15 mouse cellular contexts compared by ENCODE assay signal in the genomic region with DNA sequence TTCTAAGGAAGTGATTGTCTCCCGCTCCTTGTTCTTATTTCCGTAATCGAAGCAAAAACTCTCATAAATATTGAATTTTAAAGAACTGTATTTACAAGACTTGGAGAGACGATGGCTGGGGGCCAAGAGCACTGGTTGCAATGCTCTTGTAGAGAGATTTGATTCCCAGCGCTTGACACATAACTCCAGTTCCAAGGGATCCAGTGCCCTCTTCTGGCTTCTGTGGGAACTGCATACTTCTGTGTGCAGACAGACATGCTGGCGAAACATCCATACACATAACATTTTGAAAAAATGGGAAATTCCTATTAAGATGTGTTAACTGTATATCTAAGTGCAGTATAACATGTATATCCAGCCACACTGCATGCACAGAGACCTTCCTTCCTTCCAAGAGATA.
DNase-seq lines count a peak whose midpoint lies in the region; ATAC-seq and TF ChIP-seq lines count a peak whose summit lies in the region.
"Had no signal": no experiment of that assay in that cellular context is flagged by ENCODE, and none has a peak within 500 bp of the region (broad histone marks: within the 10 kb centered on the region; RNA-seq: fewer than 3 reads in every experiment).

No protein-coding gene starts in this region.

- peak; percentile 24 for DNase-seq in embryo, embryonic 10 days (ENCODE audit: low spot score)
- DNase-seq in embryo, embryonic 11 days, result no peak
- peak; percentile 21 for DNase-seq in kidney, postnatal 10 days
- no peak for DNase-seq in kidney, adult 11 months
- DNase-seq in midbrain, postnatal 0 days (ENCODE audit: low spot score), result no peak
- DNase-seq in retina, postnatal 1 day, result peak; percentile 15
- DNase-seq in midbrain, embryonic 14.5 days, result no peak
- DNase-seq: layer of hippocampus, adult 9-11 months; thymus, postnatal 4 days had no signal

- H3K4me2 ChIP-seq in midbrain, postnatal 0 days (ENCODE audit: low read depth, low read length, poor library complexity, severe bottlenecking), result no peak overlapping the region
- H3K4me2 ChIP-seq in midbrain, embryonic 13.5 days (replicated peaks), result no peak overlapping the region
- H3K4me2 ChIP-seq in midbrain, embryonic 14.5 days (ENCODE audit: low read length), result no peak overlapping the region
- H3K4me2 ChIP-seq: embryonic facial prominence, embryonic 12.5 days; heart, embryonic 12.5 days; liver, embryonic 11.5 days; midbrain, embryonic 12.5 days had no signal

- H3K27ac ChIP-seq in midbrain, postnatal 0 days (ENCODE audit: low read depth, low read length), result no peak overlapping the region
- no peak overlapping the region for H3K27ac ChIP-seq in midbrain, embryonic 13.5 days
- no peak overlapping the region for H3K27ac ChIP-seq in midbrain, embryonic 14.5 days (replicated peaks; ENCODE audit: low read depth, low read length)
- H3K27ac ChIP-seq: embryonic facial prominence, embryonic 12.5 days; midbrain, embryonic 12.5 days had no signal

- ATAC-seq in midbrain, postnatal 0 days (ENCODE audit: low FRiP score), result no peak
- no peak for ATAC-seq in midbrain, embryonic 13.5 days
- ATAC-seq in midbrain, embryonic 14.5 days (ENCODE audit: low FRiP score, low TSS enrichment), result no peak
- ATAC-seq: hindbrain, embryonic 16.5 days had no signal

- no peaks in the 10 kb centered on the region for H3K9me3 ChIP-seq in midbrain, postnatal 0 days (ENCODE audit: low read length)
- no peaks in the 10 kb centered on the region for H3K9me3 ChIP-seq in midbrain, embryonic 13.5 days
- H3K9me3 ChIP-seq in midbrain, embryonic 14.5 days (ENCODE audit: control insufficient read depth, low read length), result no peaks in the 10 kb centered on the region
- H3K9me3 ChIP-seq: embryonic facial prominence, embryonic 12.5 days; heart, embryonic 12.5 days; midbrain, embryonic 12.5 days had no signal

- 91% methylated on average over 6 of the region's 6 CpGs for WGBS in midbrain, postnatal 0 days
- 88% methylated on average over 6 of the region's 6 CpGs for WGBS in midbrain, embryonic 13.5 days
- WGBS in midbrain, embryonic 14.5 days, result 90% methylated on average over 6 of the region's 6 CpGs

- no peaks in the 10 kb centered on the region for H3K27me3 ChIP-seq in midbrain, postnatal 0 days (ENCODE audit: insufficient read depth, low read length)
- H3K27me3 ChIP-seq in midbrain, embryonic 13.5 days, result 0 out of 2 replicates have a peak, but pooled peaks cover 3% of the 10 kb centered on the region
- no peaks in the 10 kb centered on the region for H3K27me3 ChIP-seq in midbrain, embryonic 14.5 days (ENCODE audit: control insufficient read depth, insufficient read depth, low read length)
- H3K27me3 ChIP-seq: embryonic facial prominence, embryonic 12.5 days; heart, embryonic 12.5 days; midbrain, embryonic 12.5 days had no signal

- H3K9ac ChIP-seq in midbrain, postnatal 0 days (replicated peaks; ENCODE audit: low read length, poor library complexity, severe bottlenecking), result no peak overlapping the region
- no peak overlapping the region for H3K9ac ChIP-seq in midbrain, embryonic 13.5 days (replicated peaks)
- H3K9ac ChIP-seq in midbrain, embryonic 14.5 days (replicated peaks; ENCODE audit: low read length), result no peak overlapping the region
- H3K9ac ChIP-seq: embryonic facial prominence, embryonic 12.5 days; heart, embryonic 12.5 days; midbrain, embryonic 12.5 days had no signal

- H3K36me3 ChIP-seq in midbrain, postnatal 0 days (ENCODE audit: insufficient read depth, low read length), result no peaks in the 10 kb centered on the region
- H3K36me3 ChIP-seq in midbrain, embryonic 13.5 days, result no peaks in the 10 kb centered on the region
- no peaks in the 10 kb centered on the region for H3K36me3 ChIP-seq in midbrain, embryonic 14.5 days (ENCODE audit: control insufficient read depth, insufficient read depth, low read length)
- H3K36me3 ChIP-seq: embryonic facial prominence, embryonic 12.5 days; heart, embryonic 12.5 days; midbrain, embryonic 12.5 days had no signal

- peaks cover 4% of the 10 kb centered on the region; the same call in 1 of the 2 replicates for H3K4me1 ChIP-seq in midbrain, postnatal 0 days (ENCODE audit: insufficient read depth, low read length)
- no peaks in the 10 kb centered on the region for H3K4me1 ChIP-seq in midbrain, embryonic 13.5 days (replicated peaks)
- peaks cover 4% of the 10 kb centered on the region; the same call in 1 of the 2 replicates for H3K4me1 ChIP-seq in midbrain, embryonic 14.5 days (ENCODE audit: control insufficient read depth, insufficient read depth, low read length)
- H3K4me1 ChIP-seq: embryonic facial prominence, embryonic 12.5 days; midbrain, embryonic 12.5 days had no signal

- H3K4me3 ChIP-seq in midbrain, postnatal 0 days (ENCODE audit: low read depth, low read length), result no peak overlapping the region
- no peak overlapping the region for H3K4me3 ChIP-seq in midbrain, embryonic 13.5 days (replicated peaks)
- no peak overlapping the region for H3K4me3 ChIP-seq in midbrain, embryonic 14.5 days (replicated peaks; ENCODE audit: low read depth, low read length)
- H3K4me3 ChIP-seq: embryonic facial prominence, embryonic 12.5 days; heart, embryonic 12.5 days; midbrain, embryonic 12.5 days had no signal

- peak; percentile 47 for TF ChIP-seq CTCF in midbrain, postnatal 0 days (IDR thresholded peaks at IDR 0.05)

Comparison
In these comparisons a context has a peak if more than half of its experiments do, and no peak if none do; other contexts are left out.
1. DNase-seq: peak in embryo, embryonic 10 days (single experiment), kidney, postnatal 10 days (single experiment) and retina, postnatal 1 day (single experiment); none in embryo, embryonic 11 days (single experiment), kidney, adult 11 months (single experiment), midbrain, postnatal 0 days (single experiment) and midbrain, embryonic 14.5 days (single experiment).